Mouse (Mus musculus) neutrophil, adult 5-6 weeks (primary cell): ENCODE results near the gene Rpl23. TPM values are rescaled to one million over a fixed set of nuclear protein-coding genes. Genes with fewer than 3 reads are reported as not detected.
"Not testable (repeated sequence)": the region's sequence is repeated elsewhere in the genome, so short reads cannot be mapped to it uniquely, and the experiment has no call there.

Source experiments
- ATAC-seq: fragments of 151-379, 151-347 bp; 2 replicates; pipeline ENCODE4 v1.8.0; 2017; ENCODE audit warnings: mild to moderate bottlenecking, moderate TSS enrichment; ENCODE audit not compliant: insufficient number of reproducible peaks, poor library complexity, low FRiP score, severe bottlenecking; ENCODE audit errors: extremely low read depth
- total RNA-seq: library from RNA; stranded (forward); fragments of 200-1000 nt; gene quantifications from 2 replicates; pipeline ENCODE4 v1.2.3, GENCODE M21; 2017

Rpl23 gene
- total RNA-seq, 1 experiment from 2014 or later = 1,304 TPM

DNA sequence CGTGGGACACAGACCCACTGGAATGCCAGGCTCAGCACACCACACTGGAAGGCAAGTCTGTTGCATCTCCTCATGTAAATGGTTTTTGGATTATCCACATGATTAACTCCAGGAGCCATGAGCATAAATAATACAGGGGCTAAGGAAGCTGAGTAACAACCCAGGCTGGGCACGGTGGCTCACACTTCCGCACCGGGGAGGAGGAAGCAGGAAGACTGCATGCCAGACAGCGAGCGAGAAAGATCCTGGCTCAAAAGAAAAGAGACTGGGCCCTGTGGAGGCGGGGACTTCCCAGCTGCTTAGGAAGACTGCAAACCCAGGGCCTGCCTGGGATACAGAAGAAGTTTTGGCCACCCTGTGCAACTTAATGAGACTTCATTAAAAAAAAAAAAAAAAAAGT, 42.0 kb downstream of the Rpl23 start:
- ATAC-seq = no peak

DNA sequence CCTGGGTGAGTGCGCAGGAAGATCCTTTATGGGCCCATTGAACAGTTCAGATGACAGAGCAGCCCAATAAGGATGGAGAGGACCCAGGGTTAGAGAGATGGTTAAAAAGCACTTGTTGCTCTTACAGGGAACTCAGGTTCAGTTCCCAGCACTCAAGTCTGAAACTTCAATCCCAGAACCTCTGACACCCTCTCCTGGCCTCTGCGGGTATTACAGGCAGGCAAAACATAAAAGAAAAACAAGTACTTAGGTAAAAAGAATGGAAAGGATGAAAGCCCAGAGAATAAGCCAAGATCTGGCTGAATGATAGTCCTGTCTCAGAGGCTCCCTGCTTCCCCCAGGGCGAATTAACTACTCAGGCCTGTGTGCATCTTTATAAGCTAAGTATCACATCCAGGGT, 43.1 kb downstream of the Rpl23 start:
- ATAC-seq = no peak

- ATAC-seq = no peak
Observed at GRCm38 (mm10) chr11:97738703-97739102, 43.5 kb downstream of the Rpl23 start.

GRCm38 (mm10) chr11:97737600-97737999, 44.6 kb downstream of the Rpl23 start:
- ATAC-seq = no peak

DNA sequence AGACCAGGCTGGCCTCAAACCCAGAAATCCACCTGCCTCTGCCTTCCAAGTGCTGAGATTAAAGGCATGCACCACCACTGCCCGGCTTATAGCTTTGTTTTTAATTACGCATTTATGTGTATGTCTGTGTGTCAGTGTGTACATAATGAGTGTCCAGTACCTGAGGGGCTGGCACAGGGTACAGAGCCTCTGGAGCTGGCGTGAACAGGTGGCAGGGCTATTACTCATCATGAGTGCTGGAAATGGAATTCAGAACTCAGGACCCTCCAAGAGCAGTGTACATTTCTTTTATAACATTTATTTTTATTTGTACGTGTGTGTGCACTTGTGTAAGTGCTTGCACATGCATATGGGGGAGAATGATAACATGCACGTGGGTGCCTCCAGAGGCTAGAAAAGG, 45.6 kb downstream of the Rpl23 start:
- no peak for ATAC-seq

DNA sequence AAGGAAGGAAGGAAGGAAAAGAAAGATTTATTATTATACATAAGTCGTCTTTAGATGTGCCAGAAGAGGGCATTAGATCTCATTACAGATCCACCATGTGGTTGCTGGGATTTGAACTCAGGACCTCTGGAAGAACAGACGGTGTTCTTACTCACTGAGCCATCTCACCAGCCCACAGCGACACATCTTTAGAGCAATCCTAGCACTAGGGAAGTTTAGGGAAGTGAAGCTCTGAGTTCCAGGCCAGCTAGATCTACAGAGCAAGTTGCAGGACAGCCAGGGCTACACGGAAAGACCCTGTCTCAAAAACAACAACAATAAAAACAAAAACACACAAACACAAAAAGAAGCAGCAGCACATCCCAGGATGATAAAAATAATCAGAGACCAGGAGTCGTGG, 47.4 kb downstream of the Rpl23 start:
- ATAC-seq = not testable (repeated sequence)

- ATAC-seq = no peak
Observed at GRCm38 (mm10) chr11:97733689-97734088, 48.5 kb downstream of the Rpl23 start.

DNA sequence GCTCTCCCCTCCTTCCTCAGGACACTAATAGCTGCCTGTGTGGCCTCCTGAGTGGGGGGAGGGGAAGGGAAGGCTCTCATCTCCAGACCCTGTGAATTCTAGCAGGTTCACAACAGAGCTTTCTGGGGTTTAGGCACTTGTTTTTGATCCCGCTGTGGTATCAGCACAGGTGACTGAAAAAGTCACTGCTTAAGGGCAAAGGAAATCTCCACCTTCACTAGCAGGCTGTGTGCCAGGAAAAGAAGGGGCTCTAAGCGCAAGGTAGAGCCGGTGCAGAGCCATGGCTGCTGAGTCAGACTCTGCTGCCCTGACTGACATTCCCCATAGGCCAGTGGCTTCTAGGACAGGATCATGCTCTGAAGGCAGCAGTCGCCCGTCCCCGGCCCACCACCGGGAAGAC, 53.5 kb downstream of the Rpl23 start:
- ATAC-seq = no peak

DNA sequence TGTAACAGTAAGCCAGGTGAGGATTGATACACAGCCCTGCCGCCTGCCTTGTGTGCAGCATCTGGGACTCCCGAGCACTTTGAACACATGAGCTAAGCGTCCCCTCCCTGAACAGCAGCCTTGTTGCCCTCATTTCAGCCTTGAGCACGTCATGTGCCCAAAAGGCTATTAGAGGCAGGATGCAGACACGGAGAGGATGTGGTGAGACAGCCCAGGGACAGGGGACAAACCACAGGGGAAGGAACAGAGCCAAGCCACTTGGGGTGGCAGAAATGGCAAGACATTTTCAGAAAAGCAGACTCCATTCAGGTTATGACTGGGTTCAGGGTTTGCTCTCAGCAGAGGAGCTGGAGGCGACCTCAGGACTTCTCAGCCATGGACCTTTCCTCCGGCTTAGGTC, 53.9 kb downstream of the Rpl23 start:
- peak; percentile 68; the same call in 1 of the 2 replicates for ATAC-seq

Other genes starting within 250 kb of the Rpl23 start
- gene Srcin1, start 206.3 kb downstream of the Rpl23 start, total RNA-seq = 0.12 TPM in 1 of 2 replicates, not detected in the other
- 0.35 and 0.61 TPM in 2 replicates for gene Epop, start 152.7 kb downstream of the Rpl23 start, total RNA-seq
- gene Mllt6, start 119.0 kb downstream of the Rpl23 start, total RNA-seq = 63.2 and 69.2 TPM in 2 replicates
- 7.2 and 13.5 TPM in 2 replicates for gene Cisd3, start 96.6 kb downstream of the Rpl23 start, total RNA-seq
- not detected in 2 replicates for gene Pcgf2, start 81.9 kb downstream of the Rpl23 start, total RNA-seq
- gene Psmb3, start 79.0 kb downstream of the Rpl23 start, total RNA-seq = 89.0 and 97.7 TPM in 2 replicates
- 29.0 and 30.6 TPM in 2 replicates for gene Pip4k2b, start 37.7 kb downstream of the Rpl23 start, total RNA-seq
- gene Cwc25, start 15.9 kb downstream of the Rpl23 start, total RNA-seq = 35.0 and 41.2 TPM in 2 replicates
- 0.81 and 2.7 TPM in 2 replicates for gene 1700001P01Rik, start 6.5 kb downstream of the Rpl23 start, total RNA-seq
- gene Lasp1, start 16.6 kb upstream of the Rpl23 start, total RNA-seq = 257 and 315 TPM in 2 replicates
- gene B230217C12Rik, start 58.3 kb upstream of the Rpl23 start, total RNA-seq = 0.47 and 1.2 TPM in 2 replicates
- gene Fbxo47, start 101.7 kb upstream of the Rpl23 start, total RNA-seq = 1.0 and 2.3 TPM in 2 replicates
- gene Plxdc1, start 204.0 kb upstream of the Rpl23 start, total RNA-seq = 1.2 and 2.9 TPM in 2 replicates
- 54.0 and 56.4 TPM in 2 replicates for gene Arl5c, start 213.7 kb upstream of the Rpl23 start, total RNA-seq
- 4.1 and 4.8 TPM in 2 replicates for gene Cacnb1, start 240.6 kb upstream of the Rpl23 start, total RNA-seq
- 1,086 and 1,116 TPM in 2 replicates for gene Rpl19, start 244.3 kb upstream of the Rpl23 start, total RNA-seq